Mouse (Mus musculus): ENCODE results near the gene Gpm6b. TPM values are rescaled to one million over a fixed set of nuclear protein-coding genes. Genes with fewer than 3 reads are reported as not detected.

Gene Gpm6b
- total RNA-seq (2021): 1 to 10 TPM; 6.2 to 6.4 TPM

DNA sequence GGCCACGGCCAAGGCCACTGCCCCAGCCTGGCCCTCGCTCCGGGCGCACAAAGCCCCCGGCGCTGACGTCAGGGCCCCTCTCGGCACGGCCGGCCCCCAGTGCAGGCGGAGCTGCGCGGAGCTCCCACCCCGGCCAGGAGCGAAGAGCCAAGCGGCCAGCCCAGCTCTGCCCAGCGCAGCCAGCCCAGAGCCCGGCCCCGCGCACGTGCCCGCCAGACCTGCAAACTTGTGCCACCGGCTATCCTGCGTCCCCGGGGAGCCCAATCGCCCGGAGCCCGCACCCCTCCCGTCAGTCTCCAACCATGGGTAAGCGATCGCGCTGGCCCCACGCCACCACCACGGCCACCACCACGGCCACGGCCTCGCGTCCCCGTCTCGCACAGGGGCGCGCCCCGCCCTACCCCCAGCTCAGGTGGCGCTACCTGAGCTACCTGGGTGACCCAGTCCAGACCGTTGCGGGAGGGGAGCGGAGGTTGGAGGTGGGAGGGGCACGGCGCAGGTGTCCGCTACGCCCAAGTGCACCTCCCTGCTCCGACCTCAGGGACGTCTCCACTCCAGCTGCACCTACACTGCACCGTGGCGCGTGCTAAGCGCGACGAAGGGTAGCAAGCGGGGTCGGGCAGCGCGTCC lies at the start of gene Gpm6b:
Gpm6b (plus strand) TSS at position 81 of the 630 bp plus-strand sequence.
- DNase-seq: peak; percentile 46

DNA sequence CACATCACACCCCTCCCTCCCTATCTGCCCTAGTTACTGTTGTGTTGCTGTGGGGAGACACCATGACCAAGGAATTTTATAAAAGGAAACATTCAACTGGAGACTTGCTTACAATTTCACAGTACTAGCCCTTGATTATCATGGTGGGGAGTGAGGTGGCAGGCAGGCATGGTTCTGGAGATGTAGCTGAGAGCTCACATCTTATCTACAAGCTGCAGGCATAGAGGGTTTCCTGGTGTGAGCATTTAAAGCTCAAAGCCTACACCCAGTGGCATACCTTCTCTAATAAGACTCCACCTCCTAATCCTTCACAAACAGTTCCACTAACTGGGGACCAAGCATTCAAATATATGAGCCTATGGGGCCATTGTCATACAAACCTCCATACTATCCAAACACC lies 42.4 kb upstream of the Gpm6b start:
- no peak for DNase-seq

DNA sequence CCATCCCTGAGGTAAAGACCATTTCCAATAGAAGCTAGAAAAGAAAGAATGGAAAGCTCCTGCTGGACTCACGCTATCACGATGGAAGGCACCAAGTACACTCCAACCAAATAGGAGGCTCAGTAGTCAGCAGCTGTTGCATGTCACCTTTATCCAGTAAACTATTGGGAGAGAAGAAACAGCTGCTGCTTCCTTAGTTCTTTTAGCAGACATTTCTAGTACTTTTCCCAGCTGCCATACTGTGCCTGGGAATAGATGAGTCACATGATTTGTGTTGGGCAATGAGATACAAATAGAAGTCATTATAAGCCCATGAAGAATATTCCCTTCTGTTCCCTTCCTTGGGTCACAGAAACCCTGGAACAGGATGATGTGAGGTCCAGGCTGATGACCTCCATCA lies 40.4 kb upstream of the Gpm6b start:
- DNase-seq: no peak

DNA sequence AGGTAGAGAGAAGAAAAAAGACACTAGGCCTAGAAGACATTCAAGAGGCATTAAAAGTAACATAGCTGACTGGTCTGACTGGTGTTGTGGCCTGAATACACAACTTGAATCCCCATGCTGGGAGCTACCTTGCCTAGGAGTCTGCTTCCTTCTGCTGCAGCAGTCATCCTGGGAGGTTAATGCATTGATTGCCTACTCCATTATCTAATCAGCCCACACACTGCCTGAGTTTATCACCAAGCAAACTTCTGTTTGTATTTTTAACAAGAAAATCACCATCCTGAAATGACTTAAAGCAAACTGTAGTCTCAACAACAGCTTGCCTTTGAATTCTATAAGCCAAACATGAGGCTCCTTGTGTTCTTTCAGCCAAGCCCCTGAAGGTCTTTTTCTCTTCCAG lies 38.9 kb upstream of the Gpm6b start:
- no peak for DNase-seq

DNA sequence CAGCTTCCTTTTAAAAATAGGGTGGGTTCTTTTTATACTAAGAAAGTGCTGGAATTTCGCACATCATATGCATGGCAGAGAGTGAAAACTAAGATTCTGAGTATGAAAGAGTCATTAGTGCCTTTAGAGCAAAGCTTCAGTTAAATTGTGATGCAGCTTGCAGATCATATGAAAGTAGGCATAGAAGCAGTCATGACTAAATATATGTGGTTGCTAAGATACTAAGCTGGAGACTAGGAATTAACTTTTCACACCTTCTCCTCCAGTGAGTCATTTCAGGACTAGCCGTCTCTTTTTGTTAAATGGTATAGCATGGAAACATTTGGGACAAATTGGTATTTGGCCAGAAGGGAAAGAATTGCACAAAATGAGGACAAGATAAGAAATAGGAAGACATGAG lies 24.1 kb upstream of the Gpm6b start:
- no peak for DNase-seq

DNA sequence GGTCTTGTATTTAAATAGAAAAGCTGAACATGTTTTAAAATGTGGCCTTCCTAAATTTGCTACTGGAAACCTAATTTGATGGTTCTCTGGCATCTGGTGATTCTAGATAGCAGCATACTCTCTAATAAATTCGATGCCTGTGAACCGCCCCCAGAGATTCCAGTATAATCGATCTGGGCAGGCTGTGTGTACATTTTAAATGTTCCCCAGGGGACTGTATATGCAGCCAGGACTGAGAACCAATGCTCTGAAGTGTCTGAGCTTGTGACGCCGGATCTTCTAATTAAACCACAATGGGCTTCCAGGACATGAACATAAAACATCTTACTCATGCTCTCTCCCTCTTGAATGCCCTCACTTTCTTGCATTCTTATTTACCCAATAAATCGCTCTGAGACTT lies 22.5 kb upstream of the Gpm6b start:
- DNase-seq: no peak

DNA sequence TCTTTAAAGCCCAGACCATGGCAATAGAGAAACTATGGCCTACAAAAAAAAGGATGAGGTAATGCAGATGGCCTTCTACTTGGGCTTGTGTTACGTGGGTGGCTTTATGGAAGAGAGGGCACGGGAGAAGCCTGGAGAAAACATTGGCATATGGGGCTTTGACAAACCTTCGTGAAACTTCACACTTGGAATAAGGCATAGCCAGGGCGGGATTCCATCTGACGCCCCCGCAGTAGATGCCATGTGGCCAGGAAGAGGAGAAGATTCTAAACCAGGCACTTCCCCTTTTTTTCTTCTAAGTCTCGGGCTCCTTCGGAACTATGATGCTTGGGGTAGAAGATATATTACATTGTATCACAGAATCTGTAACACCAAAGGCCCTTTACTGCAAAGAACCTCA lies 22.0 kb upstream of the Gpm6b start:
- DNase-seq: no peak

DNA sequence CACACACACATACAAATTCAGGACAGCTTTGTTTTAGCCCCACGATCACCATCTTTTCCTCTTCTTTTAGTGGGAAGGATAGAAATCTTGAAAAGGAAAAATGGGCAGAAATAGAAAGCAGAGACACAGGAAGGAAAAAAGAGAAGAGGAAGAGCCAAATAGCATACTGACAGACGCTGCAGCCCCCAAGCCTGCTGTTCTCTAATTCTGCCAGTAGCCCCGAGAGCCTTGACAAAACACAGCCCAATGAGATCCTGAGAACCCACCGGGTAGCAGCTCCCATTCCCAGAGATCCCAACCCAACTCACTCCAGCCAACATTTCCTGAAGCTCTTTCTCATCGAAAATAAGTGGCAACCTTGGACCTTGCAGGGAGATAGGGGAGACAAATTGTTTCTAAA lies 19.4 kb upstream of the Gpm6b start:
- DNase-seq: no peak

DNA sequence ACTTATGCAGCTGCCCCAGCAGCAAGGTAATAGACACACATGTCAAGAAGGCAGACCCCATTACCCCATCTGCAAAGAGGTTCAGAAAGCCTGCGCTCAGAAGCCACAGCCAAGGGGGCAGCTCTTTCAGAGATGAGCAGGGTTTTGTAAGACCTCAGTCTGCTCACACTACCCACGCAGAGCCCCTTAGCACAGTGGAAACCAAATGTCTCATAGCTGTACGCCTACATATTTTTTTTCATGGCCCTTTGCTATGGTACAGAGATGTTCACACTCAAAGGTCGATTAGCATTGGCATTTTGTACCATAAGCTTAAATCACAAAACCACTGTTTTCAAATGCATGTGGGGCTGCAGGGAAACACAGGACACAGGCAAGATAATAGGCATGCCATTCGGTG lies 11.9 kb upstream of the Gpm6b start:
- no peak for DNase-seq

DNA sequence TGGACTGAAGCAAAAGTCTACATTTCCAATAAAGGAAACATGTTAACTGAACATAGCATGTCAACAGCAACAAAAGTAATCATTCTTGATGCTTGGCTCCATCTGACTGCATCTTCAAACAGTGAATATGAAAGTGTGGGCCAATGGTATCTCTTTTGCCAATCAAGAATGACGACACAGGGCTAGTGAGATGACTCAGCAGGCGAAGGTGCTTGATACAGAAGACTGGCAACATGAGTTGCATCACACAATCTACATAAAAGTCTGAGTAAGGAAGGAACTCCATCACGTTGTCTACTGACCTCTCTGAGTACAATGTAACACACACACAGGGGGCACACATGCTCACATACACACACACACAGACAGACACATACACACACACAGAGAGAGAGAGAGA lies 9.0 kb upstream of the Gpm6b start:
- no peak for DNase-seq

DNA sequence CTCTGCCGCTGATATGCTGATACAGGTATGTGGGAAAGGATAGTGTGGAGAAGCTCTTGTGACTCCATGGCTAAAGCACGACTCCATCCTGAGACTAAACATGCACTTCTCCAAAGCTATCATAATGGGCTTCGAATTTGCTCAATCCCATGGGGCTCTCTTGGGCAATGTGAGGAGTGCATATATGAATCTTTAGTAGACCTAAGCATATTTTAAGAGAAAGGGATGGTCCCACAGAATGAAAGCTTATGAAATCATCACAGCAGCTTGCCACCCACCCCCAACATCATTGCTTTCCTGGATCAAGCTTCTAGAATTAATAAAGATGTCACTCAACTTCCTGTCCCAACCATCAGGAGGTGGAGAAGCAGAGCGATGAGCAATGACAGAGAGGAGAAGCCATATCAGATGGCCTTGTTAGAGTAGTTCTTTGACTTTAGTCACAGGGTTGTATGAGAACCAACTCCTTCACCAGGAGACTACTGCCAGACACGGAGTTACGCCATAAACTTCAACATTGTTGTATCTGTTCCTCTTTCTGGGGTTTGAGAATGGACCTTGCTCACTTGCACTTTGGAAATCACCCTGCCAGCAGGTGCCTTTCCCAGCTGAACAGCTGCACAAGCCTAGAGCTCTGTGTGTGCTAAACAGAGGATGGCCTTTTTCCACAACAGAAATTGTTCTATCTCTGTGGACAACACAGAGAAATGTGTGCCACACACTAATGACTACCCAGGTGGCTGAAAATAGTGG lies 8.0 kb upstream of the Gpm6b start:
- no peak for DNase-seq

DNA sequence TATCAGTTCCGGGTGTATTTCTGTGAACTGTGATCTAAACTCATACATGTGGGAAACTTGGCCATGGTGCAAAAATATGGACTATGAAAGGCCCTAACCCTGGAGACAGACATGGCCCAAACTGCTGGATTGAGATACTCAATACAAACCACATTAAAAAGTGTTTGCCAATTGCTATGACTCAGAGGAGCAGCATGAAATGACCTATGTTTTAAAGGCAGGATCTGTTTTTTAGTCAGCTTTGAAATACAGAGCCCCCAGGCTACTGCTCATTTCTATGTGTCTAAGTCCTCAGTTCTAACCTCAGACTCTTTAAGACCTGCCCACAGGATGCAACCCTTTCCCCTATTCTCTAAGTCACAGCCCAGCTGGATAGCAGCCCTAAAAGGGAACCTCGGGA lies 2.6 kb upstream of the Gpm6b start:
- no peak for DNase-seq

DNA sequence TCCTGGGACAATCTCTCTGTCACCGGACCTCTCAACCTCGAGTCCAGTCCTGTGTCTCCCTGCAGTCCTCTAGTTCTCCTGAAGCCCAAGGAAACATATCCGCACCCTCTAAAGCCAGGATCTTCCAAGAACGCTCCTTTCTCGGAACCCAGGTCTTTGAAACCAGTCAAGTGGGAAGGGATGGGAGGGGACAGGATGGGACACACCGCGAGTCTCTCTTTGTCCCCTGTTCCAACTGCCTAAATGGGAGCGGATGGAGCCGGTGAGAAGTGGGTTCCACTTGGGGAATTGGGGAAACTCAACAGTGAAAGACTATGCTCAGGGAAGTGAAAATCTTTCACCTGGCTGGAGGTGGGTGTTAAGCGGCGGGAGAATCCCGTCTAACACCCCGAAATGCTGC lies 809 bp downstream of the Gpm6b start:
- DNase-seq: no peak

DNA sequence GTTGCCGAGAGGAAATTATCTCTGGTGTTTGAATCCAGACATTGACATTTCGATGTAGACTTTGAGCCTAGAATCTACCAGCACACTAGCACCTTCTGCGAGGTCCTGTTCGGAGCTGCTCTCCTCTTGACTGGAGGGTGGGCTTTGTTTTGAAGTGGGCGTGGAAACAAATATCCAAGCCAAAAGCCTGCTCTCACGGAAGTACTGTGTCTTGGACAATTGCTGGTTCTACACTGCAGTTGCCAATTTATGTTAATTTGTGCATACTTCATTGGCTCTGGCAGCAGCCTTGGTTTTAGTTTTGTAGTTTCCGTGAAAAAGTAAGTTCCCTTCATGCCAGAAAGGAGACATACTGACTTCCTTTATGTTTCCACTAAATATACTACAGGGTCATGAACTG lies 2.0 kb downstream of the Gpm6b start:
- no peak for DNase-seq

DNA sequence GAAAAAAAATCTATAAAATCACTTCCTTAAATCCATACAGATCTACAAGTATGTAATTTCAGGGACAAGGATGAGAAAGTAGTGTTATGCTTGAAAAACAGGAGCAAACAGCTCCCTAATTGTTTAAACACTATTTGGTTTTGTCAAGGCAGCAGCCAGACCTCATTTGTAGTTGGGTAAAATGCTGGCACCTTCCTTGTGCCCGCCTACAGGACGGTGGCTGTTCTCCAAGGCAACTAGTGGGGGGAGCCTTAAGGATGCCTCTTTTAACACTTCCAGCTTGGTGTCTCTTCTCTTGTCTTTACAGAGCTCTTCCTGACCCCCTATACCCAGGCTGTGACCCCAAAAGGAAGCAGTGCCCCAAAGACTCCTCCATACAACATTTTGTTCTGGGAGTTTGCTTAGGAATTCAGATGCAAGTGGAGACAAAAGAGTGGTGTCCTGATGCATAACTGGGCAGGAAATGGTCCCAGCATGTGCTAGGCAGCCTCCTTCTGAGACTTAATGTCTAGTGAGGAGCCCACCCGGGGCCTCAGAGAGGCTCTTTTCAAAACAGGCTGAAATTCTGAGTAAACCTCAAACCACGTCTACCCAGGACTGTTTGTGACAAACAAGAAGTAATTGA lies 4.7 kb downstream of the Gpm6b start:
- DNase-seq: no peak

DNA sequence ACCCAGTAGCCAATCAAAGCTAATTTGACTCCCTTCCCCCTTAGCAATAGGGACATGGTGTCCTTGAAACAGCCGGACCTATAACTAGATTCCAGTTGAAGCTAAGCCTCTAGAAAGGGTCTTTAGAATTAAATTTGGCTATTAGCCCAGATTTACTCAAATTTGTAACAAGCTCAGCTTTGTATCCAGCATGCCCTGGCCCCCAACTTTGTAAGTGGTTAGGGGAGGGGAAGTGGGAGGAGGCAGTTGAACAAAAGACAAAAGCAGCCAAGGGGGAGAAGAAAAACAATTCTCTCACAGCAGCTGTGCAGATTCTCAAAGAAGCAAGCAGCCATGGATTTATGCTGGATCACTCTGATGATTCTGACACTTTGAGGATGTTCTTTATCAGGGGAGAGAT lies 32.8 kb downstream of the Gpm6b start:
- DNase-seq: no peak

DNA sequence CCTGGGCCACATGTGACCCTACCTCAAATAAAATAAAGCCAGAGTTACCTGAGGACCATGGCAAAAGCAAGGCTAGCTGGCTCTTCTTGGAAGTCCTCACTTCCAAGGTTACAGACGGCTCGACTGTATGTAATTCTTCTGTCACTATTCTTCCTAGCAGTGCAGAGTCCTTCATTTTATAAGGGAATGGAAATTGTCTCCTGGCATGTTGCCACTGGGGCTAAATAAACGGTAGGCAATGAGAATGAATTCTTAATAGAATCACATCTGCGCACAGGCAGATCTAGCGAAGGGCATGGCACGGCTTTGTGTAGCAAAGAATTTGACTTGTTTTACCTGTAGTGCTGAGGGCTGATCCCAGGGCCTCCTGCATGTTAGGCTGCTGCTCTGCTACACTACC lies 33.9 kb downstream of the Gpm6b start:
- DNase-seq: no peak

DNA sequence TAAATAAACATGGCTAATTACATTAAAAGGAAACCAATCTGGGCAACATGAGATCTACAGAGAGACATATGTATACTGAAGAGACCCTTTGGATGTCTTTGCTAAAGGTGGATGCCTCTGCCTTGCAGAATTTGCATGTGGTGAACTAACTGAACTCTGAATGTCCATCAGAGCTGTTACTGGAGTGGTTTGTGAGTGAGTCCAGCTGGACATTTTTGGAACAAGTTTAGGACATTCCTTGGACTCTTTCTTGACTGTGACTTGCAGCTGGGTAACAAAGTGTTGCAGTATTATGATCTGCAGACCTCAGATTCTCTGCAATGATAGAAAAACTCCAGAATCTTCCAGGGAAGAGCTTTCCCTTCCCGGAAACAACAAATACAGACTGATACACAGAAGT lies 41.1 kb downstream of the Gpm6b start:
- DNase-seq: no peak

DNA sequence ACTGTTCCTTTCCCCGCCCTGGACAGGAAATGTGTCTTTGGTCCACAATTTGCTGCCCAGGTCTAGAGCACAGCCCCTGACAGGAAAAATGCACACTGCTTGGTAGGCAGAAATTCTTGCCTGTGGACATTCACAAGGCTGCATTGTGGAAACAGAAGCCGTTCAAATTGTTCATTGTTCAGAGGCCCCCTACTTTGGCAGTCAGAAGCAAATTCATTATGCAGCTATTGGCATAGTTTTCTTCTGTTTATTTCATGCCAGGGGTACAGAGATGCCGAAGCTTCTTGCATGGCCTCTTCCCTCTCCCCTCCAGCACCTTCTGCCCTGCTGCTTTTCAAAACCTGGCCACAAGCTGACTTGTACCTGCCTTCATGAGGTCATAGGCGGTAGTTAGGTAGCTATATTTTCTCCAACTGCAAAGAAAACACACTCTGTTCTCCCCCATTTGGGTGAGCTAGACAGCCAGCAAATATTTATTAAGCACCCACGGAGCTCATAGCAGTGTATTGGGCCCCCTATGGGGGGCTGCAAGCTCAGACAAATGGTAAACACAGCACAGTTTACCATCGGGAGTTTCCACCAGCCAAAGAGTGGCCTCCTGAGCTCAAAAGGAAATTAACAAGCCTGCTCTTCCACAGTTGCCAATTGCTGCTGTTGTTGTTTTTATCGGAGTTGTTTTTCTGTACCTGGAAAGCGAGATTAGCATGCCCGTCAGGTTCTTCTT lies 48.2 kb downstream of the Gpm6b start:
- no peak for DNase-seq

DNA sequence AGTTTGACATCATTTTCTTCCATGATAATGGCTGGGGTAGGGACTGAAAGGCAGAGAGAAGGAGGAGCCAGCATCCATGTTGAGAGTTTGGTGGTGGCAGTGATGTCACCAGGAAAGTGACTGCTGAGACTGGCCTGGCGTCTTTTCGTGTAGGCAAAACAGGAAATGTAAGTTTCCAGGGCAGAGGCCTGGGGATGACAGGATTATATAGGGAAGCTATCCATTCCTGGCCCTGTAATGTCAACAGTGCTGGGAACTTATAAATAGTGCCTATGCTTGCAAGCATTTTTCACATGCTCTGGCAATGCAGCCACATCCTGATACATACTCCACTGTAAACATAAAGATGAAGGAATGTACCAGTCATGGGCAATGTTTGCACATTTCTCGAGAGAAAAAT lies 52.6 kb downstream of the Gpm6b start:
- no peak for DNase-seq

DNA sequence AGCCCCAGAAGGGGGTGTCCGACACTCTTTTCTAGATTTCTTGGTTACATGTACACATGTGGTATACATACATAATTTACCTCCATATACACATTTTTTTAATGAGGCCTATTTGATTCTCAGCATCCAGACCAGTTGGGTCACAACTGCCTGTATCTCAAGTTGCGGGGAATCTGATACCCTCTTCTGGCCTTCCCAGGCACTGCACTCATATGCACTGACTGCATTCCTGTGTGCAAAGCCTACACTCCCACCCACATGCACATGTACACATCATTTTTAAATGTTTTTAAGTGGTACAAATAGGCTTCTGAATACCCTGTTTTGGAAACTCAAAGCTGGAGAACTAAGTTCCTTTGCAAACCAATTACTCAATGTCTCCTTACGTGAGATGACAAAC lies 54.8 kb downstream of the Gpm6b start:
- no peak for DNase-seq

DNA sequence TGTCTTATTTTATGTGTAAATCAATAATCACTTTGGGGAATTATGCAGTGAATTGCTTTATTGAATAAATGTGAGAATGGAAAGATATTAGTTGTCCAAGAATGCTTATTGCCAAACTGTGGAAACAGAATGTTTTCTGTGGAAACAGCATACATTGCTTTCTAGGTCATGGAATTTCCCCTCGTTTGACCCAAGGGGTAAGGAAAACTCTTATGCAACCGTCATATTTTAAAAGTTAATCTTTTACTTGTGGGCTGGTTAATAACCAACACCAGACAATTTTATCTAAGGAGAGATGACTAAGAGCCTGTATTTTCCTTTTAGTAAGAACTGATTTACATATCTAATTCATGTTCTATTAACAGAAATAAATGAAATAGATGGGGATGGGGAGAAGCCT lies 64.1 kb downstream of the Gpm6b start:
- no peak for DNase-seq

DNA sequence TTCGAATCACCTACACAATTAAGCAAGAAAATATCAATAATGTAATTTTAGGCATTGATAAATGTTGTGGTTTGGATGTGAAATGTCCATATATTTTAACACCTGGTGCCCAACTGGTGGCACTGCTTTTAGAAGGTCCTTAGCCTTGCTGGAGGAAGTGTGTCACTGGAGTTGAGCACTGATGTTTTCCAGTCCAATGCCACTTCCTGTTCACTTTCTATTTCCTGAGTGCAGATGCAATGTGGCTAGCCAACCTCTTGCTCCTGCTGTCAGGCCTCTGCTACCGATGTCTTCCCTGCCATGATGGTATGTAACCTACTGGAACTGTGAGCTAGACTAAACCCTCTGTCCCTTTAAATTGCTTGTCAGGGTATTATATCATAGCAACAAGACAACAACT lies 65.6 kb downstream of the Gpm6b start:
- no peak for DNase-seq
